Mouse (Mus musculus): Measurements from ENCODE around the gene Tnni2.

Gene Tnni2

GRCm38 (mm10) chr7:142483136-142483535 lies 41.5 kb downstream of the Tnni2 start:
- DNase-seq (ENCODE audit: low spot score): no peak

- no peak for DNase-seq (ENCODE audit: low spot score)
Observed at GRCm38 (mm10) chr7:142484780-142485179, 43.2 kb downstream of the Tnni2 start.

GRCm38 (mm10) chr7:142486751-142487162 lies 45.1 kb downstream of the Tnni2 start:
- DNase-seq (ENCODE audit: low spot score): no peak

- DNase-seq (ENCODE audit: low spot score): no peak
Observed at GRCm38 (mm10) chr7:142487341-142487859, 45.8 kb downstream of the Tnni2 start.

- no peak for DNase-seq (ENCODE audit: low spot score)
Observed at GRCm38 (mm10) chr7:142488053-142488452, 46.4 kb downstream of the Tnni2 start.

- DNase-seq (ENCODE audit: low spot score): no peak
Observed at GRCm38 (mm10) chr7:142493535-142493934, 51.9 kb downstream of the Tnni2 start.
